Mouse (Mus musculus): ENCODE results near the gene Rasa3. TPM values are rescaled to one million over a fixed set of nuclear protein-coding genes. Genes with fewer than 3 reads are reported as not detected.

Gene Rasa3
- polyA plus RNA-seq, 1 experiment from 2014 or later: 12.0 TPM

DNA sequence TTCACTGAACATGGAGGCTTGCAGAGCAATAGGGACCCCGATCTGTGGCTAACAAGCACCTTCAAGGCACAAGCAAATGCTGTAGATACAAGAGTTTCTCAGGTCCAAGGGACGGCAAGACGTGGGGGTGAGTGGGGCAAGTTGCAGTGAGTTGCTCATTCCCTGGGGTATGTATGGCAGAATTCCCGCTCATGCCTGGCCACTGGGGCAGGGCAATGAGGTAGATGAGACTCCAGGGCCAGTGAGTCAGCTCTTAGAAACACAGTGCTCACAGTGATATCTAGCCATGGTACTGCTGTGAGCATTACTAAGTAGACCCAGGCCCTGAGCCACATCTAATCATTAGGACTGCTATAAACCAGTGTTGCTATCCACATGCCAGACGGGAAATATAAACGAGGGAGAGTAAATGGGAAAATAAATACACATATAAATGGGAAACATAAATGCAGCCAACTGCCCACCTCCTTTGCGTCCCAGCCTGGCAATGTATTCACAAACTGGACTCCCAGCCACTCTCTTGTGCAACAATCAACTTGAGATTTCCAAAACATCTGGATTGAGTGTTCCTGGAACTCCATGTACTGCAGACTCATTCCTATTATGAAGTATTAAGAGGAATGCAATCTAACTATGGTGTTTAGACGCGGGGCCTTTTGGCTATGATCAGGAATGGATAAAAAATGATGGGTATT, 57.0 kb downstream of the Rasa3 start:
- H3K4me3 ChIP-seq (ENCODE audit: low read depth, low read length): no peak overlapping the region
- no peaks in the 10 kb centered on the region for H3K36me3 ChIP-seq (ENCODE audit: control insufficient read depth, insufficient read depth, low read length)
- no peak overlapping the region for H3K4me2 ChIP-seq (replicated peaks; ENCODE audit: low read depth)
- H3K27me3 ChIP-seq (ENCODE audit: control insufficient read depth, insufficient read depth, low read length): no peaks in the 10 kb centered on the region
- no peaks in the 10 kb centered on the region for H3K9me3 ChIP-seq (ENCODE audit: control insufficient read depth, low read length)
- no peak for TF ChIP-seq CTCF (IDR thresholded peaks at IDR 0.05; ENCODE audit: low read depth)
- peak; percentile 68 for TF ChIP-seq EP300 (optimal IDR thresholded peaks at IDR 0.05)
- peak overlapping the region; percentile 58 for H3K27ac ChIP-seq (replicated peaks)
- peaks cover 10% of the 10 kb centered on the region for H3K4me1 ChIP-seq (replicated peaks; ENCODE audit: control insufficient read depth, insufficient read depth)
- 77% methylated on average over 9 of the region's 9 CpGs for WGBS
- DNase-seq (ENCODE audit: low spot score): no peak
- no peak overlapping the region for H3K9ac ChIP-seq (ENCODE audit: low read length)
- ATAC-seq (ENCODE audit: low FRiP score, low TSS enrichment): peak; percentile 42; the same call in 1 of the 2 replicates

DNA sequence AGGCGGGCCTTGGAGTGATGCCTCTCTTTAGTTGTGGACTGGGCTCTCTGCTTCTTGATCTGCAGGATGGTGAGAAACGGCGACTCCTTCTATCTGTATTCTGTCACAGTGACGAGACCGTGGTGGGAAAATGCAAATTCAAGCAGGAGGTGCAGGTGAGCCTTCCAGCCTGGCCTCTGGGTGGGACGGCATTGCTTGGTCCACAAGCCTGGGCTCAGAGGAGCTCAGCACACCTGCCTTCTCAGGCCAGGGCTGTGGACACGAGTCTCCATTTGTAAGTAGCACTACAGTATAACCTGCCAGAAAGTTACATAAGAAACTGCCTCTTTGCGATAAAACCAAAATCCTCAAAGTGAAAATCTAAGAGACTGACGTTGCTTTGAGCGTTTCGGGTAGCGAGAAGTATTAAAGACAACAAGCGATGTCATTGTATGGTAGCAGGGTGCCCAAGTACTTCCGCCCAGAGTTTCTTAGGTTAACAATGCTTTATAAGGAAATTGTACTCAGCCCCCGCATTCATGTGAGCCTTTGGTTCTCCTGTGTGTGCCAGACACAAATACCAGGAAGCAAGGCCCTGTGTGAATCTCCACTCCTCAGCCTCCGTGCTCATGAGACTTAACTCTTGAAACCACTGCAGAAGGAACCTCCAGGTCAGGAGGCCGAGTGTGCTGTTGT, 60.4 kb downstream of the Rasa3 start:
- Histone ChIP-seq H3K4me3 (ENCODE audit: low read depth, low read length) (no peak overlapping the region), H3K4me1 (replicated peaks; ENCODE audit: control insufficient read depth, insufficient read depth) (no peaks in the 10 kb centered on the region; the same call in 1 of the 2 replicates), H3K36me3 (ENCODE audit: control insufficient read depth, insufficient read depth, low read length) (peaks cover 4% of the 10 kb centered on the region; the same call in 1 of the 2 replicates), H3K27me3 (ENCODE audit: control insufficient read depth, insufficient read depth, low read length) (no peaks in the 10 kb centered on the region), H3K9me3 (ENCODE audit: control insufficient read depth, low read length) (no peaks in the 10 kb centered on the region), H3K4me2 (replicated peaks; ENCODE audit: low read depth) (no peak overlapping the region), H3K27ac (replicated peaks) (peak overlapping the region; percentile 65; the same call in 1 of the 2 replicates), H3K9ac (ENCODE audit: low read length) (no peak overlapping the region)
- TF ChIP-seq CTCF (IDR thresholded peaks at IDR 0.05; ENCODE audit: low read depth): no peak
- TF ChIP-seq EP300 (optimal IDR thresholded peaks at IDR 0.05): no peak
- ATAC-seq (ENCODE audit: low FRiP score, low TSS enrichment): peak; percentile 12; the same call in 1 of the 2 replicates
- WGBS: 60% methylated on average over 17 of the region's 17 CpGs
- DNase-seq (ENCODE audit: low spot score): no peak

DNA sequence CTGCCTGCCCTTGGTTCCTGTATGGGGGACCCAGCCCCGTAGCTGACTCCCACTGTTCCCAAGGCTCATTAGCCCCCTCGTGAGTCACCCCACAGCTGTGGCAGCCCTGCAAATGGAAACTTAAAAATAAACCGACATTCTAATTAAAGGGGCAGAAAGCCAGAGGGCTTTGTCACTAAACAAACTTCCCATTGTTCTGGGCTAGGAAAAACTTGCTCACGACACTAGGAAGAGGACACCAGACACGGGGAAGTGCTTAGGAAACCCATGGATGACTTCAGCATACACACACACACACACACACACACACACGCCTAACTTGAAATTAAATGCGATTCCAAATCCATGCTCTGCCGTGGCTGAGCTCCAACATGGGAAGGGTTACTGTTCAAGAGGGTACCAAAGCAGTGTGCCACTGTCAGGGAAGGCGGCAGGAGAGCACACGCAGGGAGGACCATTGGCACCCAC, 62.4 kb downstream of the Rasa3 start:
- no peak for TF ChIP-seq EP300 (optimal IDR thresholded peaks at IDR 0.05)
- peak; percentile 24 for TF ChIP-seq CTCF (IDR thresholded peaks at IDR 0.05; ENCODE audit: low read depth)
- Histone ChIP-seq H3K36me3 (ENCODE audit: control insufficient read depth, insufficient read depth, low read length) (peaks cover 4% of the 10 kb centered on the region; the same call in 1 of the 2 replicates), H3K4me2 (replicated peaks; ENCODE audit: low read depth) (no peak overlapping the region), H3K9me3 (ENCODE audit: control insufficient read depth, low read length) (no peaks in the 10 kb centered on the region), H3K4me1 (replicated peaks; ENCODE audit: control insufficient read depth, insufficient read depth) (no peaks in the 10 kb centered on the region), H3K4me3 (ENCODE audit: low read depth, low read length) (no peak overlapping the region), H3K27ac (replicated peaks) (no peak overlapping the region), H3K27me3 (ENCODE audit: control insufficient read depth, insufficient read depth, low read length) (no peaks in the 10 kb centered on the region), H3K9ac (ENCODE audit: low read length) (no peak overlapping the region)
- no peak for DNase-seq (ENCODE audit: low spot score)
- 37% methylated on average over 10 of the region's 10 CpGs for WGBS
- no peak; the same call in 1 of the 2 replicates for ATAC-seq (ENCODE audit: low FRiP score, low TSS enrichment)

DNA sequence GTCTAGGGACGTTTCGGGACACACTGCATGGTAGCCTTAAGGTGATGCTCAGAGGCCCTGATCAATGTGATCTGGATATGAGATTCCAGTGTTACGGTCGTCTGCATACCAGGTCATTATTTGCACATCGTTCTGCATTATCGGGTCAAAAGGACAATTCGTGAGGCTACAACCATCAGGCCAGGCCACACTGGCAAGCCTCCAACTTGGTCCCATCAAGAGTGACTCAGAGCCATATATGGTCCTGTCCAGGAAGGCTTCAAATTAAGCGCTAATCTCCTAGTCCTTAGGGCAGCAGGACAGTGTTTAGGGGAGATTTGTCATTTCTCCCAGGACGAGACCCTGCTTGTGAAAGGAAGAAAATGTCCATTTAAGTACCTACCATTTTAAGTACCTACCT, 63.3 kb downstream of the Rasa3 start:
- TF ChIP-seq EP300 (optimal IDR thresholded peaks at IDR 0.05) (no peak), CTCF (IDR thresholded peaks at IDR 0.05; ENCODE audit: low read depth) (no peak)
- H3K27ac ChIP-seq (replicated peaks): no peak overlapping the region
- H3K36me3 ChIP-seq (ENCODE audit: control insufficient read depth, insufficient read depth, low read length): peaks cover 4% of the 10 kb centered on the region; the same call in 1 of the 2 replicates
- no peaks in the 10 kb centered on the region for H3K9me3 ChIP-seq (ENCODE audit: control insufficient read depth, low read length)
- H3K4me3 ChIP-seq (ENCODE audit: low read depth, low read length): no peak overlapping the region
- 81% methylated on average over 9 of the region's 9 CpGs for WGBS
- no peaks in the 10 kb centered on the region for H3K4me1 ChIP-seq (replicated peaks; ENCODE audit: control insufficient read depth, insufficient read depth)
- ATAC-seq (ENCODE audit: low FRiP score, low TSS enrichment): no peak
- H3K27me3 ChIP-seq (ENCODE audit: control insufficient read depth, insufficient read depth, low read length): no peaks in the 10 kb centered on the region
- H3K9ac ChIP-seq (ENCODE audit: low read length): no peak overlapping the region
- H3K4me2 ChIP-seq (replicated peaks; ENCODE audit: low read depth): no peak overlapping the region
- no peak for DNase-seq (ENCODE audit: low spot score)

DNA sequence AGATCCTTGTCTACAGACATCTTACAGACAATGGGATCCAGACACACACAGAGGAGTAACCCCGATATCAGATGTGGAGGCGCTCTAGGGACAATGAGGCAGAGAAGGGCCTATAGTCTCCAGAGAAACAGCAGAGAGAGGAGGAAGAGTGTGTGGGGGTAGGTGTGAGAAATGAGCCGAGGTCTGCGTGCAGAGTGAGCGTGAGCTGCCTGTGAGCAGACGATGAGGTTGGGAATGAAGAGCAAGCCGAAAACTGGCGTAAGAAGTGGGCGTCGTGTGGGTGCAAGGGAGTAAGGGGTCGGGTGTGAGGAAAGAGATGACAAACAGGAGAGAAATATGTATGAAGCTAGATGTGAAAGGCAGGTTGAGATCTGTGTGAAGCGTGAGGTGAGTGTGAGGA, 65.7 kb downstream of the Rasa3 start:
- TF ChIP-seq CTCF (IDR thresholded peaks at IDR 0.05; ENCODE audit: low read depth) (no peak), EP300 (optimal IDR thresholded peaks at IDR 0.05) (no peak)
- no peaks in the 10 kb centered on the region for H3K9me3 ChIP-seq (ENCODE audit: control insufficient read depth, low read length)
- no peak overlapping the region for H3K4me2 ChIP-seq (replicated peaks; ENCODE audit: low read depth)
- H3K36me3 ChIP-seq (ENCODE audit: control insufficient read depth, insufficient read depth, low read length): peaks cover 4% of the 10 kb centered on the region; the same call in 1 of the 2 replicates
- H3K4me1 ChIP-seq (replicated peaks; ENCODE audit: control insufficient read depth, insufficient read depth): no peaks in the 10 kb centered on the region
- no peaks in the 10 kb centered on the region for H3K27me3 ChIP-seq (ENCODE audit: control insufficient read depth, insufficient read depth, low read length)
- DNase-seq (ENCODE audit: low spot score) (no peak), ATAC-seq (ENCODE audit: low FRiP score, low TSS enrichment) (no peak)
- no peak overlapping the region for H3K4me3 ChIP-seq (ENCODE audit: low read depth, low read length)
- WGBS: 92% methylated on average over 12 of the region's 12 CpGs
- no peak overlapping the region for H3K27ac ChIP-seq (replicated peaks)
- H3K9ac ChIP-seq (ENCODE audit: low read length): no peak overlapping the region

DNA sequence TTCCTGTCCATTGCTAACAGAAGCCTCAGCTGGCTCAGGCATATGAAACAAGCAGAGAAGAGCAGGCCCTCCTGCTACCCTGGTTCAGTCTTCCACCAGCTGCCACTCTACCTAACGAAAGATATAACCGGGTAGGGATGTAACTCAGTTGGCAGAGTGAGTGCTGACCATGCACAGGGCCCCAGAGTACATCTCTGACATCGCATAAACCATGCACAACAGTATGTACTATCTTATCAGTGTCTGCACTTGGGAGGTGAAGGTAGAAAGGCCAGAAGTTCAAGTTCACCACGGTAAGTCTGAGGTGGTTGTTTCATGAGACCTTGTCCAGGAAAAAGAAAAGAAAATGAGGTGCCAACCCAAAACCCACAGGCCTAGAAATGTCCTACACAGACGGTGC, 67.4 kb downstream of the Rasa3 start:
- Histone ChIP-seq H3K27ac (replicated peaks) (no peak overlapping the region), H3K27me3 (ENCODE audit: control insufficient read depth, insufficient read depth, low read length) (no peaks in the 10 kb centered on the region), H3K36me3 (ENCODE audit: control insufficient read depth, insufficient read depth, low read length) (peaks cover 9% of the 10 kb centered on the region; the same call in 1 of the 2 replicates), H3K4me2 (replicated peaks; ENCODE audit: low read depth) (no peak overlapping the region), H3K9me3 (ENCODE audit: control insufficient read depth, low read length) (no peaks in the 10 kb centered on the region), H3K4me1 (replicated peaks; ENCODE audit: control insufficient read depth, insufficient read depth) (no peaks in the 10 kb centered on the region), H3K4me3 (ENCODE audit: low read depth, low read length) (no peak overlapping the region), H3K9ac (ENCODE audit: low read length) (no peak overlapping the region)
- TF ChIP-seq EP300 (optimal IDR thresholded peaks at IDR 0.05) (no peak), CTCF (IDR thresholded peaks at IDR 0.05; ENCODE audit: low read depth) (no peak)
- no peak for DNase-seq (ENCODE audit: low spot score)
- WGBS: 76% methylated on average over 5 of the region's 5 CpGs
- no peak for ATAC-seq (ENCODE audit: low FRiP score, low TSS enrichment)
